Mouse (Mus musculus): ENCODE data around the gene Psme4. TPM values are rescaled to one million over a fixed set of nuclear protein-coding genes. Genes with fewer than 3 reads are reported as not detected.
A peak's percentile ranks its signal among the peaks of the same experiment; 100 is the strongest.

Psme4 gene
- total RNA-seq, 4 experiments from 2014 or later, result 41.5 to 46.2 (median 44.0) TPM

DNA sequence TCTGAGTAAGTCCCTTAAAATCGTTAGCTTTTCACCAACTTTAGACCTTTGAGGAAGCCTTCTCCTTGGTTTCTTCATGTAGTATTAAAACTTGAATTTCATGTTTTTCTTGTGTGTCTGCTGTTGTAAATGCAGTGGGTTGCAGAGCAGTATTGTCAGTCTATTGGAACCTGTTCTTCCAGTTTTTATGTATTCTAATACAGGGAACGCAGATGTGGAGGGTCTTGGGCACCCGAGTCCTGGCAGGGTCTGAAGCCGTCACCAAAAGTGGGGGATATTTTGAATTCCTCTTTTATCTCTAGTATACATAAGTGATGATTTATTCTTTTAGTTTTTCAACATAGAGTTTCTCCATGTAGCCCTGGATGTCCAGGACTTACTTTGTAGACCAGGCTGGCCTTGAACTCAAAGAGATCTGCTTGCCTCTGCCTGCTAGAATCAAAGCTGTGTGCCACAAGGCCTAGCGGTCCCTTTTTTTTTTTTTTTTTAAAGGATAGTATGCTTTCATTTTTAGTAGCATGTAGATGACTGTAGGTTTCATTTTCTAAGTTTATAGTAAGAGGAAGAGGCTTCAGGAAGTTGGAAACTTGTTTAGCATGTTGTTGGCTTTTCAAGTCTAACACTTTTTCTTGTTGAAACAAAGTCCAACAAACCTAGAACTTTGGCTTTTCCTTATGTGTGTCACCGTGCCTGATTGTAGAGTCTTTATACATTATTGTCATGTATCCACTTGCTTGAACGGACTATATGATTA is 14.9 kb downstream of the Psme4 start:
- no peak for DNase-seq (ENCODE audit: low spot score in 2 of 2)

GRCm38 (mm10) chr11:30792680-30793079 is 21.2 kb downstream of the Psme4 start:
- no peak for DNase-seq (ENCODE audit: low spot score in 2 of 2)

- DNase-seq (ENCODE audit: low spot score in 2 of 2), result no peak
These were observed 22.2 kb downstream of the Psme4 start for GRCm38 (mm10) chr11:30793753-30794152.

GRCm38 (mm10) chr11:30797236-30797635 is 25.7 kb downstream of the Psme4 start:
- DNase-seq (ENCODE audit: low spot score in 2 of 2), result no peak

GRCm38 (mm10) chr11:30799496-30799895 is 28.0 kb downstream of the Psme4 start:
- no peak for DNase-seq (ENCODE audit: low spot score in 2 of 2)

- DNase-seq (ENCODE audit: low spot score in 2 of 2), result no peak
These were observed 28.6 kb downstream of the Psme4 start for GRCm38 (mm10) chr11:30800091-30800490.

- DNase-seq (ENCODE audit: low spot score in 2 of 2), result no peak
These were observed 30.9 kb downstream of the Psme4 start for GRCm38 (mm10) chr11:30802421-30802820.

DNA sequence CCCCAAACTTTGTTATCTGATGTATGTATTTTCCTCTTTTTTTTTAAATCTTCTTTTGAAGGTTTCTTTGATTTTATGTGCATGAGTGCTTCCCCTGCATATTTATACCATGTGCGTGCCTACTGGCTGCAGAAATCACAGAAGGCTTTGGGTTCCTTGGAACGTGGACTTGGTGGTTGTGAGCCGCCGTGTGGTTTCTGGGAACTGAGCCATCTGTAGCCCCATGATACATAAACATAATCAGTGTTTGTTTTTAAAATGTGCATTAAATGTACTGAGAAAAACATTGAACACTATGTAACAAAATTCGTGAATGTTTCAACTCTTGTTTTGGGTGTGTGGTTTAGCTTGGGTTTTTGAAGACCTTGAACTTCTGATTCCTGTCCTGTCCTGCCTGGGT is 49.6 kb downstream of the Psme4 start:
- DNase-seq (ENCODE audit: low spot score in 2 of 2), result no peak

GRCm38 (mm10) chr11:30838793-30839192 is 67.3 kb downstream of the Psme4 start:
- no peak for DNase-seq (ENCODE audit: low spot score in 2 of 2)

- no peak for DNase-seq (ENCODE audit: low spot score in 2 of 2)
These were observed 72.8 kb downstream of the Psme4 start for GRCm38 (mm10) chr11:30844355-30844754.

- DNase-seq (ENCODE audit: low spot score in 2 of 2), result no peak
These were observed 100.9 kb downstream of the Psme4 start for GRCm38 (mm10) chr11:30872425-30872824.

DNA sequence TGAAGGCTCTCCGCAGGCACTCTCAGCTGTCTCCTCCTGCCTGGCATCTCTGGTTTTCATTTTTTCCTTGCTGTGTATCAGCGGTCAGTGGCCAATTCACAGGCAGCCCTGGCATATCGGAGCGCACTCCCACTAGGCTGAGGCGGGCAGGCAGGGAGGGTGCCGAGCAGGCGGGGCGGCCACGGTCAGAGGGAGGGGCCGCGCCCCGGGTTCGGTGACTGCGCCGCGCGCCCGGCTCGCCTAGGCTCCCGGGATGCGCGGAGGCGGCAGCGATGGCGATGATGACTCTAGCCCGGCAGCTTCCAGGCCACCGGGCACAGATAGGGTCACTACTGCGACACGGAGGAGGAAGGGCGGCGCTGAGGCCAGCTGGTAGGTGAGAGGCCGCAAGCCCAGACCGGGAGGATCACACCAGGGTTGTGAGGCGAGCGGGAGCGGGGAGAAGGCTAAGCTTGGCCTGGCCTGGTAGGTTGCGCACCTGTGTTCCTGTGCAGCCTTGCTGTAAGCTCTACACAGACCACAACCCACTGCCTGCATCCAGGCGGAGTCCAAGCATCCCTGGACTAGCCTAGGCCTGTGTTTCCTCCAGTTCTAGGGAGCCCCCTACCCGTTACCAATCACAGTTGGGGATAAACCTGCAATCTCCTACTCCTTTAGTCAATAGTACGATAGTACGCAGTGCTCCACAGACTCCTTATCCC is 113.8 kb downstream of the Psme4 start, which contains the start of the genes Gpr75 and Asb3:
TSS of gene Gpr75 (plus strand) at position 188 of the 701 bp plus-strand sequence.
TSS of gene Asb3 (plus strand) at position 246 of the 701 bp plus-strand sequence.
- peak; percentile 37 to 61 for DNase-seq (ENCODE audit: low spot score in 2 of 2)

GRCm38 (mm10) chr11:30888153-30888552 is 116.6 kb downstream of the Psme4 start:
- no peak for DNase-seq (ENCODE audit: low spot score in 2 of 2)

- DNase-seq (ENCODE audit: low spot score in 2 of 2), result no peak
These were observed 124.7 kb downstream of the Psme4 start for GRCm38 (mm10) chr11:30896201-30896600.

DNA sequence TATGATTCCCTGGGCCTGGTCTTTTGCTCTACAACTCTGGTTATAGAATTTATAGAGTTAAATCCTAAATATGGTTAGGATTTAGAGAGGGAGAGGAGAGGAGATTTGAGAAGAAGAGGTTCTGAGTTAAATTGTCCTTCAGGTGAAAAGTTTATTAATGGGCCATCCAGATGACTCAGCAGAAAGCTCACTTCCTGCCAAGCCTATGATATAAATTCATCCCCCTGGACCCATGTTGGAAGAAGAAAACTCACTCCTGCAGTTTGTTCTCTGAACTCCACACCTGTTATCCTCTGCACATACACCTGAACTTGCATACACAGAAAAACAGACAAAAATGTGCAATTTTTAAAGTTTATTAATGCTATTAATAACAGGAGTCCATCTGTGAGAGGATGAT is 127.8 kb downstream of the Psme4 start:
- DNase-seq (ENCODE audit: low spot score in 2 of 2), result no peak

GRCm38 (mm10) chr11:30912311-30912710 is 140.8 kb downstream of the Psme4 start:
- no peak for DNase-seq (ENCODE audit: low spot score in 2 of 2)

DNA sequence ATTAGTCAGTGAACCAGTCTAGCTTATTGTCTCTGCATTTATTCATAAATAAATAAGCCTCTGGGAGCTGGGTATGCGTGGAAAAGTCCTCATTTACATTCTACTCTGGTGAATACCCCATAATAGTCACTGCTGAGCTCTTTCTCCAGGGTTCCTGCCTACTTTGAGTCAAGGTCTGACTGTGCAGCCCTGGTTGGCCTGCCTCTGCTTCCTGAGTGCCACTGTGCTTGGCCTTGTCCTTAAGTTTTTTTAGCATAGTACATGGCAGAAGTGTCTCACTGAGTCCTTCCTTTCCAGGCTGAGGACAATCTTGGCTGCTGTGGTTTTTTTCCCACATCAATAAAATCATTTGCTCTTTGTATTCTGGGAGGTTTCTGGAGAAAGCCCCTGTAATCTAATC is 149.1 kb downstream of the Psme4 start:
- DNase-seq (ENCODE audit: low spot score in 2 of 2), result no peak

DNA sequence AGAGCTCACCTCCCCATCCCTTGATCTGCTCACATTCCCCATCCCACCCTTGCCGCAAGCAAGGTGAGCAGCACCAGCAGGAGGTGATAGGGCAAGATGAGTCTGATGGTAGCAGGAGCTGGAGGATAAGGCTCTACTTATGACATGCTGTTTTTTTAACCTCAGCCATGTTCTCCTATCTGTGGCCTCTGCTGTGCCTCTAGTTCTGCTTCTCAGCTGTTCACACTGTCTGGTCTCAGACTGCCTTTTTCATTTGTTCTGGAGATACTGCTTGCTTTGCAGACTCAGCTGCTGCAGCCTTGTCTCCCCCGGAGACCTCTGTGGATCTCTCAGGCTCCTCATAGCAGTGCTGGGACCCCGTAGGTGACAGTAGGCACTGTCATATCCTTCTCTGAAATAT is 151.8 kb downstream of the Psme4 start:
- no peak for DNase-seq (ENCODE audit: low spot score in 2 of 2)

GRCm38 (mm10) chr11:30928079-30928478 is 156.6 kb downstream of the Psme4 start:
- DNase-seq (ENCODE audit: low spot score in 2 of 2), result no peak

DNA sequence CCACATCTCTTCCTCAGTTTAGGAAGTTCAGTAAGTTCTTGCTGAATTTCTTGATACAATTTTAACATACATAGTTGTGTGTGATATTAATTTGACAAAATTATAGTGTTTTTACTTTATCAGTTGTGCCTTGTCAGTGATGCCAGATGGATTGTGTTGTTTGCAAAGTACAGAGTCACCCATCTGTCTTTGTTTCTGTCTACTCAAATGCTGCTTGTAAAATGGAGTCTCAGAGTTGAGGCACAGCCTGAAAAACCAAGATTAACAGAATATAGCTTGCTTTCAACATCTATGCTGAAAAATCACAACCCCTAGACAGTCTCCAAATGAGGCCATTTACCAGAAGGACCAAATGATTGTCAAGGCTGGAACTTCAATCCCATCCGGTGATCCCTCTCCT is 157.0 kb downstream of the Psme4 start:
- DNase-seq (ENCODE audit: low spot score in 2 of 2), result peak in 1 of 2 experiments; percentile 14

All from layer of hippocampus, adult 8-10 months (tissue).